Mouse (Mus musculus) embryonic stem cell, embryonic (primary cell): ENCODE data around the gene Csnk2a2.

ENCODE experiments used
- CTCF ChIA-PET, 4 experiments: fragments of 300-600 bp in 2 of 4; fragments of 350-600 bp in 2 of 4; sonication (Branson Sonifier 250); formaldehyde crosslinking; loops; one replicate each; lab custom pipeline; 2022; ENCODE audit warnings: inconsistent platforms in 2 of 4; lab: Charles Lee
- POLR2A ChIA-PET, 4 experiments: fragments of 300-600 bp in 2 of 4; fragments of 350-600 bp in 2 of 4; sonication (Branson Sonifier 250); formaldehyde crosslinking; loops; one replicate each; lab custom pipeline; 2022; ENCODE audit warnings: antibody characterized with exemption in 4 of 4, inconsistent platforms in 1 of 4; lab: Charles Lee

Csnk2a2 gene

DNA sequence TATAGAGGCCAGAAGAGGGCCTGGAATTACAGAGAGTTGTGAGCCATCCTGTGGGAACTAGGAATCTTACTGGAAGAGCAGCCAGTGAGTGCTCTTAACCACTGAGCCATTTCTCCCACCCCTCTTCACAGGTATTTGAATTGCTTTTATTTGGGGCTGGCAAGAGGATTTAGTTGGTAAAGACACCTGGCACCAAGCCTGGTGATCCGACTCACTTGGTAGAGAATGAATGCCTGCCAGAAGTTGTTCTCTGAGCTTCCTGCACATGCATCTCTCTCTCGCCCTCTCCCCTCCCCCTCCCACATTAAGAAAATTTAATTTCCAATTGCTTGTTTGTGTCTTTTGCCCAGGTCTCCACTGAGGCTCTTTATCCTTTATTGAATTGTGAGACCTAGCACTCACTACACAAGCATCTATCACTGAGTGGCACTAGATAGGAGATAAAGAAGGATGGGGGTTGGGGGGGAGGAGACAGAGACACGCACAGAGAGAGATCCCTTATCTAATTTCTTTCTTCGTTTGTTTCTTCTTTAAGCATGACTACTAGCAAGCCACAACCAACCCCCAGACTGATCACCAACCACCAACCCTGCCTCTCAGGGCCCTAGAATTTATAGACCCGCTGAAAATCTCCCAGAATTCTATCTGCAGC lies 52.4 kb downstream of the Csnk2a2 start:
- CTCF ChIA-PET, result no interaction called here
- POLR2A ChIA-PET, result interaction anchor here in 1 of 4 experiments (0.7 to 1.2 kb wide), 2 partner anchors 23 to 53 kb away, joined by 3 read pairs; partner anchors contain the start of gene Csnk2a2

GRCm38 (mm10) chr8:95435930-95436329 lies 53.9 kb downstream of the Csnk2a2 start:
- ChIA-PET POLR2A (interaction anchor here in 1 of 4 experiments (0.6 to 2.4 kb wide), 7 partner anchors 12 to 418 kb away, joined by 3 to 8 read pairs (median 4); partner anchors contain the start of genes Csnk2a2 and Slc38a7), CTCF (no interaction called here)

DNA sequence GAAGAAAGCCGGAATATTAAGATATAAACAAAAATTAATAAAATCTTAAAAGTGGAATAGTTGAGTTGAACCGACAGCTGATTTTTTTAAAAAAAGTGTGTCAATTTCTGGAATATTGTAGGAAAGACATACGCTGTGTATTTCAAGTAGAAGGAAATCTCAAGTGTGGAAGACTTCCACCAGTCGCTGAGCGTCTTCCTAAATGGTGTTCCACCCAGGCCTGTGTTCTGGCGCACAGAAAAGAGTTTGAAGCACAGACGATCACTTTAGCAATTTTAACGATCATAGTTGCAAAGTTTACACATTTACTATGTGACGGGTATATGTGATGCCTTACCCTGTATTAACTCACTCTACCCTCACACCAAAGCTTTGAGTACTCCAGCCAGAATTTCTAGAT lies 54.4 kb downstream of the Csnk2a2 start:
- CTCF ChIA-PET, result interaction anchor here in 1 of 4 experiments (0.6 kb wide), 1 partner anchor 123 kb away, joined by 3 read pairs; no protein-coding TSS in a partner anchor

GRCm38 (mm10) chr8:95434686-95435439 lies 55.0 kb downstream of the Csnk2a2 start, which contains the start of gene Cfap20:
TSS of gene Cfap20 (minus strand) at chr8:95434869.
- ChIA-PET CTCF (interaction anchor here in 1 of 4 experiments (0.6 kb wide), 1 partner anchor 122 kb away, joined by 3 read pairs; no protein-coding TSS in a partner anchor), POLR2A (interaction anchor here in 3 of 4 experiments (0.6 to 2.8 kb wide), 18 partner anchors 9 to 419 kb away, joined by 3 to 12 read pairs (median 4); partner anchors contain the start of genes Slc38a7 (in 2 of the 3), Csnk2a2 (in 1 of the 3), Usb1 (in 1 of the 3) and Zfp319 (in 1 of the 3))

More for the DNA sequence above, 54.4 kb downstream of the Csnk2a2 start:
- POLR2A ChIA-PET, result interaction anchor here in 2 of 4 experiments (0.6 to 2.8 kb wide), 10 partner anchors 8 to 418 kb away, joined by 4 to 12 read pairs (median 4); partner anchors contain the start of genes Csnk2a2 (in 1 of the 2), Slc38a7 (in 1 of the 2), Usb1 (in 1 of the 2) and Zfp319 (in 1 of the 2)

DNA sequence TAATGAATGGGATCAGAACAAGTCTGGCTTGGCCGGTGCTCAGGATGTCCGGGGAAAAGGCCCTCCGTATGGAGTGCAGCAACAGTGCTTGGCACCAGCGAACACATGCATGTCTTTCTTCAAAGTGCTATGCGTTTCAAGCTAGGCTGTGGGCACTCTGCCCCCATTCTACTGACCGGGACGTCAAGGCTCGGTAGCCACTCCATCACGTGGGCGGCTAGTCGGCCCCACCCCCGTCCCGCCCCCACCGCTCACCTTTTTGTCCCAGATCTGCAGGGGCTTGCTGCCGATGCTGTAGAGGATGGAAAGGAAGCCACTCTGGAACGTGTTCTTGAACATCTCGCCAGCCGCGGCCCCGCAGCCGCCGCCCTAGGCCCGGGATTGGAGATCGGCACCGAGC lies 55.6 kb downstream of the Csnk2a2 start:
- CTCF ChIA-PET, result no interaction called here
- POLR2A ChIA-PET, result interaction anchor here in 3 of 4 experiments (0.6 to 2.8 kb wide), 16 partner anchors 9 to 419 kb away, joined by 3 to 12 read pairs (median 4); partner anchors contain the start of genes Slc38a7 (in 1 of the 3), Usb1 (in 1 of the 3) and Zfp319 (in 1 of the 3)

GRCm38 (mm10) chr8:95433124-95433523 lies 56.7 kb downstream of the Csnk2a2 start:
- POLR2A ChIA-PET, result interaction anchor here in 3 of 4 experiments (0.5 to 2.8 kb wide), 11 partner anchors 10 to 512 kb away, joined by 3 to 12 read pairs (median 3); partner anchors contain the start of gene Slc38a7 (in 1 of the 3)
- CTCF ChIA-PET, result no interaction called here

- CTCF ChIA-PET, result no interaction called here
- POLR2A ChIA-PET, result interaction anchor here in 1 of 4 experiments (0.9 to 1.2 kb wide), 3 partner anchors 111 to 208 kb away, joined by 3 read pairs; no protein-coding TSS in a partner anchor
Measured at GRCm38 (mm10) chr8:95432471-95432870, 57.4 kb downstream of the Csnk2a2 start.

DNA sequence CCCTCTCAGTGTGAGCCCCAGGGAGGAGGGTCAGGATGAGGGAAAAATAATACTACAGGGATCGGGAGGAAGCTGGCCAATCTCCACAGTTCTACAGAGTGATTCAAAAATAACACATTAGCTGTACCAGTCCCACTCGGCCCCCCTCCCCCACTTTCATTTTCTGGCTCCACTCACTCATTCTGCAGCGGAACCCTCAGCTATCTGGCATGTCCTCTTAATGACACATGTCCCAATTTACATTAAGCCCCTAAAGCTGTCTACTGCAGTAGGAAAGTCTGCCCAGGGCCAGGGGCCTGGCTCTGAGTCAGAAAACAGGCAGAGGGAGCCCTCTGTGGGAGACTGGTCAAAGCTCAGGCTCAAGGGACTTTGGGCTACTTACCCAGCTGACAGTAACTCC lies 59.9 kb downstream of the Csnk2a2 start:
- POLR2A ChIA-PET, result interaction anchor here in 2 of 4 experiments (0.7 to 1.7 kb wide), 6 partner anchors 11 to 1255 kb away, joined by 3 to 5 read pairs (median 4); partner anchors contain the start of genes Mmp15 (in 1 of the 2), Usb1 (in 1 of the 2) and Zfp319 (in 1 of the 2)

DNA sequence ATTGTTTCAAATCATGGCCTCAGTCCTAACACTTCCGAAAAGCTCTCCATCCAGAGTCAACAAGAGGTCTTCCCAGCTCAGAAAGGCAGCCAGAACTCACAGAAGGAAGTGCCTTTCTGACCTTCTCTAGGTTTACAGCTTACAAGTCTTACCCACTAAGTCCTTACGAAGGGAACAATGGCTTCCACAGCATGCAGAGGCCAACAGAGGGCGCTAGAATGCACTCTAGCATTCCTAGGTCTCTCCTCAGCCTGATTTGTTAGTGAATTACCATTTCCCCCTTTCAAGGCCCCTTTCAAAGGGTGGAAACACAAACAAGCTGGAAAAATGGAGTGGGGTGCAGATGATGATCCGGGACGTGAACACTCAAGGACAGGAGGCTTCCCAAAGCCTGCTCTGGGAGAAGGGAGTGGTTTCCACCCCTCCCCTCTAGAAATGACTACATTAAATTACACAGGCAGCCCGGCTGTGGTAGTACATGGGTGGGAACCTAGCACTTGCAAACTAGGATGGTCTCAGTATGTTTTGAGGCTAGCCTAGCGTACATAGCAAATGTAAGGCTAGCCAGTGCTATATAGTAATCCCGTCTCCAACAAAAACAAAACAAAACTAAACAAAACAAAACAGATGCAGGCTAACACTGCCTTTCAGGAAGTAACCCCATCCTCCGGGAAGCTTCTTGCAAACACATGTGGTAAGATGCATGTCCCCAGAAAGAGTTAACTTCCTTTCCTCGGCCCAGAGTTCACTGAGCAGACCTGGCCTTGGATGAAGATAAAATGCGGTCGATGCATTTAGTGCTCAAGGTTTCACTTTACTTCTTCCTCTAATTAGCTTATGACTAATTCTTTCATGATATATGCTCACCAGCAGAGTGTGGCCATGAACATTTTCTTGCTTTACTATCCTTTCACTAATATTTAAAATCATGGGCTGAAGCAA lies 62.0 kb downstream of the Csnk2a2 start:
- CTCF ChIA-PET, result interaction anchor here (0.5 to 1.9 kb wide), 65 partner anchors 12 to 504 kb away, joined by 3 to 19 read pairs (median 3); partner anchors contain the start of genes Mmp15 (in 4 of the 4), Zfp319 (in 3 of the 4), Usb1 (in 2 of the 4) and Adgrg5 (in 1 of the 4)
- POLR2A ChIA-PET, result interaction anchor here in 3 of 4 experiments (0.5 to 2.6 kb wide), 20 partner anchors 15 to 269 kb away, joined by 3 to 13 read pairs (median 4); partner anchors contain the start of genes Usb1 (in 2 of the 3), Zfp319 (in 2 of the 3) and Mmp15 (in 1 of the 3)

More for the DNA sequence above, 59.9 kb downstream of the Csnk2a2 start:
- CTCF ChIA-PET, result interaction anchor here (0.6 to 1.7 kb wide), 9 partner anchors 60 to 1280 kb away, joined by 3 to 6 read pairs (median 4); partner anchors contain the start of genes Mmp15 (in 1 of the 4), Usb1 (in 1 of the 4) and Zfp319 (in 1 of the 4)

DNA sequence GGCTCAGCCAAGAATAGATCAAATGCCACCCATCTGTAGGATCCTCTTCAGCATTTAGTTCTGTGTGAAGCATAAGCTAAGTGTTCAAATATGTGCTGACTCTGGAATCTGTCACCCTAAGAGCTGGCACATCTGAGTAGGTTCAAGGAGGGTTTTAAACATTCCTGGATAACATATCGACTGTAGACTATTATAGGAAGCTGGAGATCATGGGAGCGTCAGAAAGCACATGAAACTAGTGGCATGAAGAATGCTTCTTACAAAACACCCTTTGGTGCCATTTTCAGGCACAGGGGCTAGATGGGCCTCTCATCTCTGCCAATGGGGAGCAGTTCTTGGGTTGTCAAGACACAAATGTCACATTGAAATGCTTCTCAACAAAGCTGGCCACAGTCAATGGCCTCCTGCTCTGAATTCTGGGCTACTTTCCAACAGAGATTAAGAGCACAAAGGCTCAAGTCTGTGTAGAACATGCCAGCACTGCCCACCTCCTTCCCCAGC lies 63.0 kb downstream of the Csnk2a2 start:
- POLR2A ChIA-PET, result interaction anchor here (0.5 to 2.6 kb wide), 20 partner anchors 16 to 270 kb away, joined by 3 to 13 read pairs (median 4); partner anchors contain the start of genes Mmp15 (in 1 of the 4), Usb1 (in 1 of the 4) and Zfp319 (in 1 of the 4)
- CTCF ChIA-PET, result interaction anchor here (0.5 to 1.9 kb wide), 49 partner anchors 13 to 487 kb away, joined by 3 to 19 read pairs (median 4); partner anchors contain the start of genes Mmp15 (in 4 of the 4), Usb1 (in 2 of the 4), Zfp319 (in 2 of the 4) and Ccdc113 (in 1 of the 4)

- POLR2A ChIA-PET, result interaction anchor here in 2 of 4 experiments (0.9 to 3.0 kb wide), 5 partner anchors 9 to 92 kb away, joined by 3 to 6 read pairs (median 4); partner anchors contain the start of gene Usb1 (in 1 of the 2)
Measured at GRCm38 (mm10) chr8:95424682-95425081, 65.2 kb downstream of the Csnk2a2 start.

DNA sequence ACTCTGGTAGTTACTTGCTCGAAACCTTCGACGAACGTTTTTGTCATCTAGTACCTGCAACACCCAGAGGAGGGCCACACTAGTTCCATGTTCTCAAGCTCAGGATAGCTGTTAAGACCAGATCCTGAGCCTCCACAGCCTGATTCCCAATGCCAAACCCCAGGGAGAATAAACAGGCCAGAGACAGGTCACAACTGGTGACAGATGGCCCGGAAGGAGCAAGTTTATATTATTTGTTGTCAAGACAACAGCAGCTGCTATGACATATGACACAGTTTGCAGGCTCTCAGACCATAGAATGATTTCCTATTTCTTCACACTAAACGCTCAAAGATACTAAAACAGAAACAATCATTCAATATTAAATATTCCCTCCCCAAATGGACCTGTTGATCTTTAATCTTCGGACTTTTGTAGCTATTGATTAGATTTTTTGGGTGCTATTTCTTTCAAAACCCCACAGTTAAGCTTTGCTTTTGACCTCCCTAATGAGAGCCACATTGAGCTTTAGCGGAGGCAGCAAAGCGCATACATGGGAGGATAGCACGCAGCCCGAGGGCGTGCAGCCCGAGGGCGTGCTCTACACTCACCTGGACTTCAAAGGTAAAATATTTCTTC lies 67.5 kb downstream of the Csnk2a2 start:
- POLR2A ChIA-PET, result interaction anchor here in 2 of 4 experiments (0.6 to 1.3 kb wide), 4 partner anchors 12 to 73 kb away, joined by 3 to 8 read pairs (median 4); no protein-coding TSS in a partner anchor

More at GRCm38 (mm10) chr8:95424682-95425081, 65.2 kb downstream of the Csnk2a2 start:
- CTCF ChIA-PET, result no interaction called here

GRCm38 (mm10) chr8:95411309-95411972 lies 78.4 kb downstream of the Csnk2a2 start:
- POLR2A ChIA-PET, result interaction anchor here in 2 of 4 experiments (0.5 to 1.5 kb wide), 8 partner anchors 8 to 403 kb away, joined by 3 to 6 read pairs (median 4); partner anchors contain the start of gene Mmp15 (in 1 of the 2)
- CTCF ChIA-PET, result interaction anchor here in 1 of 4 experiments (3.6 kb wide), 1 partner anchor 16 kb away, joined by 18 read pairs; no protein-coding TSS in a partner anchor

More for the DNA sequence above, 67.5 kb downstream of the Csnk2a2 start:
- CTCF ChIA-PET, result interaction anchor here in 3 of 4 experiments (0.5 to 1.4 kb wide), 3 partner anchors 12 to 143 kb away, joined by 3 to 6 read pairs (median 4); no protein-coding TSS in a partner anchor

GRCm38 (mm10) chr8:95409518-95409917 lies 80.3 kb downstream of the Csnk2a2 start:
- CTCF ChIA-PET, result interaction anchor here in 3 of 4 experiments (0.5 to 3.6 kb wide), 5 partner anchors 13 to 111 kb away, joined by 3 to 18 read pairs (median 5); no protein-coding TSS in a partner anchor
- POLR2A ChIA-PET, result interaction anchor here in 2 of 4 experiments (1.0 to 1.5 kb wide), 3 partner anchors 10 to 13 kb away, joined by 3 to 5 read pairs (median 5); no protein-coding TSS in a partner anchor
